10 mouse cellular contexts compared by ENCODE assay signal in genomic region chr5:35624751-35625239, GRCm38 (mm10). TPM values are rescaled to one million over a fixed set of nuclear protein-coding genes. Genes with fewer than 3 reads are reported as not detected.
DNase-seq lines count a peak whose midpoint lies in the region; ATAC-seq and TF ChIP-seq lines count a peak whose summit lies in the region.
"Had no signal": no experiment of that assay in that cellular context is flagged by ENCODE, and none has a peak within 500 bp of the region (broad histone marks: within the 10 kb centered on the region; RNA-seq: fewer than 3 reads in every experiment).

No protein-coding gene starts in this region.

- no peak for TF ChIP-seq CTCF in layer of hippocampus, adult 2 months (conservative IDR thresholded peaks at IDR 0.05)

- no peak overlapping the region for H3K9ac ChIP-seq in limb, embryonic 13.5 days

- intact Hi-C loops in gastrocnemius, postnatal 36 days (cut with DNase I): no loop called here

- WGBS in limb, embryonic 13.5 days: 54% methylated on average over 4 of the region's 4 CpGs
- WGBS in limb, embryonic 10.5 days: 76% methylated on average over 4 of the region's 4 CpGs

- no peaks in the 10 kb centered on the region for H3K36me3 ChIP-seq in limb, embryonic 13.5 days
- H3K36me3 ChIP-seq in limb, embryonic 10.5 days: no peaks in the 10 kb centered on the region
- H3K36me3 ChIP-seq: G1E had no signal

- no peak overlapping the region for H3K27ac ChIP-seq in limb, embryonic 13.5 days
- H3K27ac ChIP-seq in limb, embryonic 10.5 days: no peak overlapping the region
- no peak overlapping the region for H3K27ac ChIP-seq in layer of hippocampus, adult 2 months
- H3K27ac ChIP-seq: macrophage had no signal

- H3K4me3 ChIP-seq in limb, embryonic 13.5 days: no peak overlapping the region
- no peak overlapping the region for H3K4me3 ChIP-seq in limb, embryonic 10.5 days
- no peak overlapping the region for H3K4me3 ChIP-seq in layer of hippocampus, adult 2 months

- H3K4me2 ChIP-seq in limb, embryonic 13.5 days (replicated peaks): no peak overlapping the region

- ATAC-seq in limb, embryonic 13.5 days (ENCODE audit: low FRiP score, low read depth): 0 out of 2 replicates have a peak, but pooled peaks have one; percentile 13
- ATAC-seq in activated CD4-positive, CD25-positive, alpha-beta regulatory T cell, adult 4 months: no peak

- no peaks in the 10 kb centered on the region for H3K27me3 ChIP-seq in limb, embryonic 13.5 days
- H3K27me3 ChIP-seq in limb, embryonic 10.5 days (ENCODE audit: low read depth, poor library complexity, severe bottlenecking): no peaks in the 10 kb centered on the region

- peaks cover 25% of the 10 kb centered on the region for H3K4me1 ChIP-seq in limb, embryonic 13.5 days
- peaks cover 9% of the 10 kb centered on the region for H3K4me1 ChIP-seq in limb, embryonic 10.5 days

- no peak for DNase-seq in limb, embryonic 10.5 days (ENCODE audit: low spot score)
- DNase-seq in gastrocnemius, postnatal 36 days: peak; percentile 77 to 88
- peak; percentile 87 for DNase-seq in lung, postnatal 10 days
- peak; percentile 80 for DNase-seq in urinary bladder, postnatal 14 days (ENCODE audit: low spot score)
- DNase-seq in layer of hippocampus, adult 2 months (ENCODE audit: low spot score in 2 of 2): no peak
- DNase-seq in natural killer cell, adult 2 months (ENCODE audit: low spot score in 2 of 2): no peak

- H3K9me3 ChIP-seq in limb, embryonic 13.5 days: no peaks in the 10 kb centered on the region
- no peaks in the 10 kb centered on the region for H3K9me3 ChIP-seq in limb, embryonic 10.5 days (replicated peaks)
- H3K9me3 ChIP-seq: G1E had no signal

RNA-seq across cellular contexts. Expression of gene Acox3, which starts 42.0 kb away (rescaled TPM):
- 11.3 and 12.2 TPM in 2 replicates for polyA plus RNA-seq in limb, embryonic 13.5 days (2015; fragmentation: Nextera tagmentation; extraction: Ambion mirVana)
- polyA plus RNA-seq in limb, embryonic 10.5 days (2016; fragmentation: Nextera tagmentation; extraction: Ambion mirVana): 7.3 and 11.5 TPM in 2 replicates
- 10 to 100 TPM; 16.5 to 17.8 TPM for total RNA-seq in gastrocnemius, postnatal 36 days (2021)
- 10 to 100 TPM; 24.6 to 34.6 TPM for total RNA-seq in layer of hippocampus, adult 2 months (2021)
- 10 to 100 TPM; 21.5 to 26.4 TPM for polyA plus RNA-seq in activated CD4-positive, CD25-positive, alpha-beta regulatory T cell, adult 4 months (2017; shearing (Covaris generic))

RNA-seq across cellular contexts. Expression of gene Trmt44, which starts 49.9 kb away (rescaled TPM):
- polyA plus RNA-seq in limb, embryonic 13.5 days (2015; fragmentation: Nextera tagmentation; extraction: Ambion mirVana): 7.7 and 9.0 TPM in 2 replicates
- polyA plus RNA-seq in limb, embryonic 10.5 days (2016; fragmentation: Nextera tagmentation; extraction: Ambion mirVana): 10.1 and 10.6 TPM in 2 replicates
- 1 to 10 TPM; 1.4 to 1.5 TPM for total RNA-seq in gastrocnemius, postnatal 36 days (2021)
- total RNA-seq in layer of hippocampus, adult 2 months (2021): 1 to 10 TPM; 8.4 to 8.5 TPM
- polyA plus RNA-seq in activated CD4-positive, CD25-positive, alpha-beta regulatory T cell, adult 4 months (2017; shearing (Covaris generic)): 1 to 10 TPM; 1.5 to 2.3 TPM

RNA-seq across cellular contexts. Expression of gene Htra3, which starts 54.8 kb away (rescaled TPM):
- polyA plus RNA-seq in limb, embryonic 13.5 days (2015; fragmentation: Nextera tagmentation; extraction: Ambion mirVana): 19.4 and 20.1 TPM in 2 replicates
- polyA plus RNA-seq in limb, embryonic 10.5 days (2016; fragmentation: Nextera tagmentation; extraction: Ambion mirVana): 0.51 and 0.62 TPM in 2 replicates
- 10 to 100 TPM; 39.4 to 40.5 TPM for total RNA-seq in gastrocnemius, postnatal 36 days (2021)
- 1 to 10 TPM; 5.5 to 5.6 TPM for total RNA-seq in layer of hippocampus, adult 2 months (2021)
- polyA plus RNA-seq in activated CD4-positive, CD25-positive, alpha-beta regulatory T cell, adult 4 months (2017; shearing (Covaris generic)): not detected
- total RNA-seq: G1E had no signal
- polyA plus RNA-seq: G1E had no signal

Comparison
In these comparisons a context has a peak if more than half of its experiments do, and no peak if none do; other contexts are left out.
1. RNA of gene Htra3, which starts 54.8 kb away (polyA plus RNA-seq): 19.4 to 20.1 TPM in limb, embryonic 13.5 days; 0.51 to 0.62 TPM in limb, embryonic 10.5 days and not detected in activated CD4-positive, CD25-positive, alpha-beta regulatory T cell, adult 4 months; every median in the first group is over 10 times any median in the second.
2. DNase-seq: peak in gastrocnemius, postnatal 36 days (2 of 2), lung, postnatal 10 days (single experiment) and urinary bladder, postnatal 14 days (single experiment); none in limb, embryonic 10.5 days (single experiment), layer of hippocampus, adult 2 months (0 of 2) and natural killer cell, adult 2 months (0 of 2).